Mouse (Mus musculus) heart, embryonic 16.5 days (tissue): ENCODE data around the gene Slc5a5. TPM values are rescaled to one million over a fixed set of nuclear protein-coding genes. Genes with fewer than 3 reads are reported as not detected.

Source experiments
- ATAC-seq: fragments of 200-750 bp; cut with Nextera tagmentation; replicated peaks from 2 replicates; pipeline ENCODE4 v1.8.0; 2017; ENCODE audit warnings: moderate number of reproducible peaks; ENCODE audit not compliant: insufficient read depth, low FRiP score; ENCODE audit errors: extremely low read depth
- H3K27ac ChIP-seq: fragments of 300-500 bp; sonication (generic); 2 replicates; pipeline ENCODE4 v1.5.1; 2014; ENCODE audit warnings: mild to moderate bottlenecking, low read length, control low read depth, moderate library complexity
- H3K27me3 ChIP-seq: fragments of 300-500 bp; sonication (generic); 2 replicates; pipeline ENCODE4 v1.6.1; 2014; ENCODE audit warnings: low read length, mixed read lengths; ENCODE audit not compliant: control insufficient read depth, insufficient read depth
- H3K36me3 ChIP-seq: fragments of 300-500 bp; sonication (generic); 2 replicates; pipeline ENCODE4 v1.6.1; 2014; ENCODE audit not compliant: control insufficient read depth, insufficient read depth
- H3K4me1 ChIP-seq: fragments of 300-500 bp; sonication (generic); 2 replicates; pipeline ENCODE4 v1.6.1; 2014; ENCODE audit warnings: low read length, mixed read lengths; ENCODE audit not compliant: control insufficient read depth, insufficient read depth
- H3K4me2 ChIP-seq: fragments of 300-500 bp; sonication (generic); 2 replicates; pipeline ENCODE4 v1.6.1; 2014; ENCODE audit warnings: low read depth, mild to moderate bottlenecking, control low read depth, low read length
- H3K4me3 ChIP-seq: fragments of 300-500 bp; sonication (generic); 2 replicates; pipeline ENCODE4 v1.5.1; 2014; ENCODE audit warnings: mild to moderate bottlenecking, control low read depth, low read length
- H3K9ac ChIP-seq: fragments of 300-500 bp; sonication (generic); 2 replicates; pipeline ENCODE4 v1.6.1; 2014; ENCODE audit warnings: low read length, control low read depth
- H3K9me3 ChIP-seq: fragments of 300-500 bp; sonication (generic); replicated peaks from 2 replicates; pipeline ENCODE4 v1.6.1; 2016; ENCODE audit warnings: low read length; ENCODE audit not compliant: control insufficient read depth
- WGBS: fragments of 180-500 bp; shearing (Covaris S2); extraction: QIAGEN DNeasy Blood & Tissue Kit; methylation state at CpG from one replicate; pipeline ENCODE4 v1.1.7; 2014; 5-methylcytosine and 5-hydroxymethylcytosine counted together
- polyA plus RNA-seq: library from polyadenylated mRNA; unstranded; fragments of >200 nt; fragmentation: Nextera tagmentation; extraction: Ambion mirVana; gene quantifications from 2 replicates; pipeline ENCODE4 v1.2.1, GENCODE M21; 2015

Gene Slc5a5
- polyA plus RNA-seq, 1 experiment from 2014 or later, result 0.43 TPM

DNA sequence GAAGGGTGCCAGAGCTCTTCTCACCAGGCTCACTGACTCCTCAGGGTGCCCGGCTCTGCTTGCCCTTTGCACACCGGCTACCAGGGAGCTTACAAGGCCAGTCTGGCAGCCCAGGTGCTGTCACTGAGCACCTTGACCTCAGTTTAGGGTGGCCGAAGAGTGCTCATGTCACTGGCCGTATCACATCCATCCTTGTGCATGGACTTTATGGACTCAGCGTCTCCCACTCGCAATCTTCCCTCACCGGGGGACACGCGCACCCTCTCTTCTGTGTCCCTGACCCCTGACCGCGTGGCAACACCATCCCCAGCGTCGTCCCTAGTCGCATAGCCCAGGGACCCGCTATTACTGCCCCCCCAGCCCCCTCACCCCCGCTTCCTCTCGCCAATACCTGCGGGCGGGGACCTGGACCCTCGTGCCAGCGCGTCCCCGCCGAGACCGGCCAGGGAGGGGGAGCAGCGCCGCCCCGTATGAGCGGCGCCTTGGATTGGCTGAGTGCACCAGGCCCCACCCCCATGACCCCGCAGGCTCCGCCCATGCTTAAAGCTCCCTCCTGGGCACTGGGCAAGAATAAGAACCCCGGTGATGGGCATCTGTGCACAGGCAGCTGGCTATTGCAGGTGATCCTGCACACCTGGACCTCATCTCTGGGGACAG is 35.9 kb downstream of the Slc5a5 start:
- Histone ChIP-seq H3K9me3 (no peaks in the 10 kb centered on the region), H3K4me3 (peak overlapping the region; percentile 55), H3K4me2 (peak overlapping the region; percentile 86), H3K27ac (no peak overlapping the region), H3K4me1 (peaks cover 7% of the 10 kb centered on the region), H3K9ac (peak overlapping the region; percentile 74), H3K36me3 (no peaks in the 10 kb centered on the region), H3K27me3 (peaks cover 5% of the 10 kb centered on the region)
- 9% methylated on average over 32 of the region's 33 CpGs for WGBS
- peak; percentile 77 for ATAC-seq

DNA sequence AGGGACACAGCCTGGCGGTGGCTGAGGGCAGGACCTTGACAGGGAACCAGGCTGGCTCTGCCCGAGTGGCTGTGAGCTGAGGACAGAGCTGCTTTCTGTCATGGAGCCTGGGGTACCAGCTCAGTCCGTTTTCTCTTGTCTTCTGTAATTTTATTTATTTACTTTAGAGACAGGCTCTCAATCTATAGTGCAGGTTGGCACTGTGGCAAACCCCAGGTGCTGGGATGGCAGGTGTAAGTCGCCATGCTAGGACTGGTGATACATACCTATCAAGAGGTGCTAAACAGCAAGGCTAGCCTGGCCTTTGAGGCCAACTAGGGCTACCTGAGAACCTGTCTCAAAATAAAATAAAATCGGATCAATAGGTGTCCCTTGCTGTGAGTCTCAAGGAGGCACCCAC is 36.5 kb downstream of the Slc5a5 start:
- Histone ChIP-seq H3K27ac (no peak overlapping the region), H3K36me3 (no peaks in the 10 kb centered on the region), H3K4me3 (no peak overlapping the region), H3K27me3 (no peaks in the 10 kb centered on the region; the same call in 1 of the 2 replicates), H3K9ac (no peak overlapping the region), H3K9me3 (no peaks in the 10 kb centered on the region), H3K4me2 (no peak overlapping the region), H3K4me1 (peaks cover 7% of the 10 kb centered on the region)
- ATAC-seq, result no peak
- 62% methylated on average over 5 of the region's 5 CpGs for WGBS

DNA sequence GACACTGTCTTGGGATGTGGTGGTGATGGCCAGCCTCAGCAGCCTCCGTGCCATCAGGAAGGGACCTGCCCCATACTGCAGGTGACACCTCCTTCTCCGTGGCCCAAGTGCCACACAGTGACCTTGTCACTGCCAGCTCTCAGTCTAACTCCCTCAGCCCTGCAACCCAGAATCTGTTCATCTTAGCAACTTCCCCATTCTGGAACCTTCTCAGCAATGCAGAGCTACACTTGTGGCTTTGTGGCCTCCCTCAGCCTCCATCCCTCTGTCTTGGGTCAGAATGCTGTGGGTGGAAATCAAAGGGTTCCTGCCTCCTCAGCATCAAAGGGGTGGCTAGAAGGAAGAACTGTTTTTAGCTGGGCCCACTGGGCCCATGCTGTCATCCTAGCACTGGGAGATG is 38.7 kb downstream of the Slc5a5 start:
- no peak for ATAC-seq
- peaks cover 7% of the 10 kb centered on the region for H3K4me1 ChIP-seq
- no peak overlapping the region for H3K27ac ChIP-seq
- no peak overlapping the region for H3K4me3 ChIP-seq
- H3K27me3 ChIP-seq, result no peaks in the 10 kb centered on the region; the same call in 1 of the 2 replicates
- 55% methylated on average over 2 of the region's 2 CpGs for WGBS
- H3K9me3 ChIP-seq, result no peaks in the 10 kb centered on the region
- no peak overlapping the region for H3K9ac ChIP-seq
- H3K4me2 ChIP-seq, result no peak overlapping the region
- no peaks in the 10 kb centered on the region for H3K36me3 ChIP-seq

GRCm38 (mm10) chr8:70852595-70853231 is 39.8 kb downstream of the Slc5a5 start:
- H3K4me2 ChIP-seq, result no peak overlapping the region
- peaks cover 7% of the 10 kb centered on the region for H3K4me1 ChIP-seq
- no peak for ATAC-seq
- no peak overlapping the region for H3K9ac ChIP-seq
- H3K27ac ChIP-seq, result no peak overlapping the region
- H3K4me3 ChIP-seq, result no peak overlapping the region
- H3K9me3 ChIP-seq, result no peaks in the 10 kb centered on the region
- 84% methylated on average over 41 of the region's 41 CpGs for WGBS
- no peaks in the 10 kb centered on the region; the same call in 1 of the 2 replicates for H3K27me3 ChIP-seq
- no peaks in the 10 kb centered on the region for H3K36me3 ChIP-seq

DNA sequence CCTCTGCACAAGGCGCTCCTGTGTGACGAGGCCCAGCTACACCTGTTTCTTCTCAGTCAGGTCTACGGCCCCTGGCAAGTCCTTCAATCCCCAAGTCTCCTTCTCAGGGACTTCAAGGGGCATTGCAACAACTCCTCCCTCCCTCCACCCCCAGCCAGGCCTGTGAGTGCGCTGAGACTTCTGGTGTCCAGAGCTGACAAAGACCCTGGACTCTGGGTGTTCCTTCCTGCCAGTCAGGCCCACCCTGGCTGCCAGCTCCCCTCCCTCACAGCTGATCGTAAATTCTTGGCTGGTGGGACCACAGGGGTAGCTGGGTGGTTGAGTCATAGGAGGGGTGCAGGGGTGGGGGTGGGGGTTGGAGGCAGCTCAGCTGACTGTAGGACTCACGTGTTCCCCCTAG is 40.7 kb downstream of the Slc5a5 start:
- Histone ChIP-seq H3K4me2 (no peak overlapping the region), H3K9ac (no peak overlapping the region), H3K4me1 (peaks cover 4% of the 10 kb centered on the region), H3K36me3 (no peaks in the 10 kb centered on the region), H3K4me3 (no peak overlapping the region), H3K27ac (no peak overlapping the region), H3K9me3 (no peaks in the 10 kb centered on the region), H3K27me3 (no peaks in the 10 kb centered on the region; the same call in 1 of the 2 replicates)
- ATAC-seq, result no peak
- WGBS, result 58% methylated on average over 6 of the region's 6 CpGs

- no peak overlapping the region for H3K27ac ChIP-seq
- WGBS, result 82% methylated on average over 4 of the region's 4 CpGs
- H3K9ac ChIP-seq, result no peak overlapping the region
- no peaks in the 10 kb centered on the region for H3K36me3 ChIP-seq
- no peak overlapping the region for H3K4me2 ChIP-seq
- H3K4me1 ChIP-seq, result no peaks in the 10 kb centered on the region
- no peaks in the 10 kb centered on the region for H3K9me3 ChIP-seq
- ATAC-seq, result no peak
- H3K4me3 ChIP-seq, result no peak overlapping the region
- no peaks in the 10 kb centered on the region; the same call in 1 of the 2 replicates for H3K27me3 ChIP-seq
Measured at GRCm38 (mm10) chr8:70850947-70851346, 41.6 kb downstream of the Slc5a5 start.

DNA sequence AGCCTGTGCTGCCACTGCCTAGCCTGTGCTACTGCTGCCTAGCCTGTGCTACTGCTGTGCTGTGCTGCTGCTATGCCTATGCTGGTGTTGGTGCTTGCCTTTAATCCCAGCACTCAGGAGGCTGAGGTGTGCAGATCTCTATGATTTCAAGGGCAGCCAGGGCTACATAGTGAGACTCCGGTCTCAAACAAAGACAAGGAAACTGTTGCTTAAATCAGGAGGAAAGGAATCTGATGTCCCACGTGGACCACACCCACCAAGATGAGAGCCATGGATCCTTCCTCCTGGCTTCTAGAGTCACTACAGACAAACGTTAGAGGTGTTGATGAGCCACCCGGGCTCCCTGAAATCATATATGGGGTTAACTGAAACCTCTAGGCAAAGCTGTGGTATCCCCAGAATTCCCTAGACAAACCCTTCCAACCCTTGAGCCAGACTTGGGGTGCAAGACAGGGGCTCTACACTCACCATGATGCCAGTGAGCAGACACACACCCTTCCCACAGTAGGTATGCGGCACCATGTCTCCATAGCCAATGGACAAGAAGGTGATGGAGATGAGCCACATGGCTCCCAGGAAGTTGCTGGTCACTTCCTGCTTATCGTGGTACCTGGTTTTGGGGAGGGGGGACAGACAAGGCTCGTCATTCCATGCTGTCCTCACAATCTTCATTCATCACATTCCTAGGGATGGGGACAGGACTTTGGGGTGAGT is 42.3 kb downstream of the Slc5a5 start:
- H3K27ac ChIP-seq, result no peak overlapping the region
- 68% methylated on average over 7 of the region's 7 CpGs for WGBS
- H3K27me3 ChIP-seq, result no peaks in the 10 kb centered on the region; the same call in 1 of the 2 replicates
- no peaks in the 10 kb centered on the region for H3K4me1 ChIP-seq
- H3K9ac ChIP-seq, result no peak overlapping the region
- no peaks in the 10 kb centered on the region for H3K9me3 ChIP-seq
- no peak overlapping the region for H3K4me3 ChIP-seq
- no peak for ATAC-seq
- H3K4me2 ChIP-seq, result no peak overlapping the region
- no peaks in the 10 kb centered on the region for H3K36me3 ChIP-seq

- WGBS, result 73% methylated on average over 3 of the region's 3 CpGs
- no peak overlapping the region for H3K27ac ChIP-seq
- H3K4me1 ChIP-seq, result no peaks in the 10 kb centered on the region
- no peak overlapping the region for H3K9ac ChIP-seq
- H3K4me3 ChIP-seq, result no peak overlapping the region
- H3K4me2 ChIP-seq, result no peak overlapping the region
- H3K9me3 ChIP-seq, result no peaks in the 10 kb centered on the region
- no peaks in the 10 kb centered on the region for H3K36me3 ChIP-seq
- no peak for ATAC-seq
- H3K27me3 ChIP-seq, result no peaks in the 10 kb centered on the region; the same call in 1 of the 2 replicates
Measured at GRCm38 (mm10) chr8:70849333-70849990, 43.1 kb downstream of the Slc5a5 start.
